Comparison of ENCODE assay signal across 25 mouse cellular contexts in genomic region chr19:25301189-25301588, GRCm38 (mm10).
DNase-seq lines count a peak whose midpoint lies in the region; ATAC-seq and TF ChIP-seq lines count a peak whose summit lies in the region.
"Had no signal": no experiment of that assay in that cellular context is flagged by ENCODE, and none has a peak within 500 bp of the region (broad histone marks: within the 10 kb centered on the region; RNA-seq: fewer than 3 reads in every experiment).

No protein-coding gene starts in this region.

- H3K27me3 ChIP-seq in midbrain, embryonic 11.5 days (ENCODE audit: control insufficient read depth, insufficient read depth, low read length) = no peaks in the 10 kb centered on the region
- no peaks in the 10 kb centered on the region for H3K27me3 ChIP-seq in midbrain, postnatal 0 days (ENCODE audit: insufficient read depth, low read length)
- H3K27me3 ChIP-seq in liver, embryonic 12.5 days (replicated peaks) = no peaks in the 10 kb centered on the region
- no peaks in the 10 kb centered on the region for H3K27me3 ChIP-seq in liver, embryonic 14.5 days (ENCODE audit: control insufficient read depth, insufficient read depth, low read length)
- H3K27me3 ChIP-seq: CH12.LX; embryonic facial prominence, embryonic 12.5 days; forebrain, embryonic 13.5 days; Patski had no signal

- intact Hi-C loops in heart, postnatal 36 days (cut with DNase I) = no loop called here

- no peaks in the 10 kb centered on the region for H3K9me3 ChIP-seq in midbrain, embryonic 11.5 days (ENCODE audit: control insufficient read depth, low read length)
- no peaks in the 10 kb centered on the region for H3K9me3 ChIP-seq in midbrain, postnatal 0 days (ENCODE audit: low read length)
- no peaks in the 10 kb centered on the region for H3K9me3 ChIP-seq in liver, embryonic 12.5 days (replicated peaks)
- H3K9me3 ChIP-seq in liver, embryonic 14.5 days (ENCODE audit: control insufficient read depth, low read length) = no peaks in the 10 kb centered on the region
- H3K9me3 ChIP-seq: embryonic facial prominence, embryonic 10.5 days; embryonic facial prominence, embryonic 12.5 days; forebrain, embryonic 13.5 days had no signal

- no peaks in the 10 kb centered on the region for H3K4me1 ChIP-seq in midbrain, embryonic 11.5 days (ENCODE audit: control insufficient read depth, insufficient read depth, low read length)
- H3K4me1 ChIP-seq in midbrain, postnatal 0 days (ENCODE audit: insufficient read depth, low read length) = no peaks in the 10 kb centered on the region
- H3K4me1 ChIP-seq in liver, embryonic 12.5 days = no peaks in the 10 kb centered on the region
- H3K4me1 ChIP-seq in liver, embryonic 14.5 days (replicated peaks; ENCODE audit: control insufficient read depth in 2 of 2, insufficient read depth in 2 of 2, low read length in 1 of 2) = peaks cover 0 to 2% of the 10 kb centered on the region in 2 experiments; a peak in 1 of 4 replicates
- H3K4me1 ChIP-seq: embryonic facial prominence, embryonic 12.5 days; forebrain, embryonic 13.5 days had no signal

- TF ChIP-seq CTCF in midbrain, postnatal 0 days (IDR thresholded peaks at IDR 0.05) = no peak
- no peak for TF ChIP-seq CTCF in liver, embryonic 14.5 days (IDR thresholded peaks at IDR 0.05; ENCODE audit: low read depth)

- no peak overlapping the region for H3K27ac ChIP-seq in midbrain, embryonic 11.5 days (ENCODE audit: low read depth, low read length)
- no peak overlapping the region for H3K27ac ChIP-seq in midbrain, postnatal 0 days (ENCODE audit: low read depth, low read length)
- H3K27ac ChIP-seq in liver, embryonic 12.5 days = peak overlapping the region; percentile 15; the same call in 1 of the 2 replicates
- H3K27ac ChIP-seq in liver, embryonic 14.5 days = no peak overlapping the region
- H3K27ac ChIP-seq: embryonic facial prominence, embryonic 12.5 days; forebrain, embryonic 13.5 days had no signal

- no peak overlapping the region for H3K4me2 ChIP-seq in midbrain, embryonic 11.5 days
- no peak overlapping the region for H3K4me2 ChIP-seq in midbrain, postnatal 0 days (ENCODE audit: low read depth, low read length, poor library complexity, severe bottlenecking)
- no peak overlapping the region for H3K4me2 ChIP-seq in liver, embryonic 12.5 days
- no peak overlapping the region; the same call in 1 of the 2 replicates for H3K4me2 ChIP-seq in liver, embryonic 14.5 days (ENCODE audit: low read depth)
- H3K4me2 ChIP-seq: embryonic facial prominence, embryonic 12.5 days; forebrain, embryonic 13.5 days had no signal

- WGBS in midbrain, embryonic 11.5 days = 84% methylated on average over 5 of the region's 5 CpGs
- 81% methylated on average over 5 of the region's 5 CpGs for WGBS in midbrain, postnatal 0 days
- WGBS in liver, embryonic 12.5 days (ENCODE audit: insufficient replicate concordance) = 66% methylated on average over 5 of the region's 5 CpGs
- 76% methylated on average over 5 of the region's 5 CpGs for WGBS in liver, embryonic 14.5 days (ENCODE audit: insufficient replicate concordance)

- no peak overlapping the region for H3K9ac ChIP-seq in midbrain, embryonic 11.5 days (ENCODE audit: low read length)
- no peak overlapping the region for H3K9ac ChIP-seq in midbrain, postnatal 0 days (replicated peaks; ENCODE audit: low read length, poor library complexity, severe bottlenecking)
- H3K9ac ChIP-seq in liver, embryonic 12.5 days = no peak overlapping the region
- no peak overlapping the region for H3K9ac ChIP-seq in liver, embryonic 14.5 days (replicated peaks)
- H3K9ac ChIP-seq: embryonic facial prominence, embryonic 12.5 days; forebrain, embryonic 13.5 days had no signal

- peak; percentile 61 for DNase-seq in heart, adult 11 months
- no peak for DNase-seq in heart, postnatal 36 days
- peak; percentile 53 for DNase-seq in midbrain, embryonic 11.5 days (ENCODE audit: low spot score, missing footprints)
- DNase-seq in midbrain, postnatal 0 days (ENCODE audit: low spot score) = no peak
- DNase-seq in liver, embryonic 14.5 days (ENCODE audit: low read depth in 3 of 3, low spot score in 3 of 3) = peak in 2 of 3 experiments; percentile 3
- DNase-seq in thymus, postnatal 4 days = no peak
- no peak for DNase-seq in layer of hippocampus, adult 11-12 months (ENCODE audit: low spot score)
- DNase-seq: adrenal gland, adult 8-10 months; adrenal gland, postnatal 14 days; adrenal gland, postnatal 36 days; B cell, adult 2 months; cerebellum, adult 11-12 months; cerebellum, adult 2 months; cerebellum, adult 9-10 months; cerebellum, postnatal 10 days; cerebellum, postnatal 25 days had no signal

- no peak for ATAC-seq in midbrain, embryonic 11.5 days (ENCODE audit: low FRiP score)
- no peak for ATAC-seq in midbrain, postnatal 0 days (ENCODE audit: low FRiP score)
- ATAC-seq in liver, embryonic 12.5 days = no peak
- no peak for ATAC-seq in liver, embryonic 14.5 days (ENCODE audit: insufficient read depth)
- ATAC-seq: activated CD4-positive, CD25-positive, alpha-beta regulatory T cell, adult 4 months; CD4-positive, CD25-positive, alpha-beta regulatory T cell, adult 4 months; forebrain, embryonic 13.5 days; Patski had no signal

- H3K36me3 ChIP-seq in midbrain, embryonic 11.5 days (ENCODE audit: control insufficient read depth, insufficient read depth, low read length) = no peaks in the 10 kb centered on the region
- H3K36me3 ChIP-seq in midbrain, postnatal 0 days (ENCODE audit: insufficient read depth, low read length) = no peaks in the 10 kb centered on the region
- no peaks in the 10 kb centered on the region for H3K36me3 ChIP-seq in liver, embryonic 12.5 days
- no peaks in the 10 kb centered on the region for H3K36me3 ChIP-seq in liver, embryonic 14.5 days (replicated peaks; ENCODE audit: control insufficient read depth, insufficient read depth, low read depth)
- H3K36me3 ChIP-seq: embryonic facial prominence, embryonic 10.5 days; embryonic facial prominence, embryonic 12.5 days; G1E had no signal

- no peak for TF ChIP-seq EP300 in liver, embryonic 14.5 days (IDR thresholded peaks at IDR 0.05; ENCODE audit: low read depth)

- no peak overlapping the region for H3K4me3 ChIP-seq in midbrain, embryonic 11.5 days (ENCODE audit: low read depth, low read length)
- H3K4me3 ChIP-seq in midbrain, postnatal 0 days (ENCODE audit: low read depth, low read length) = no peak overlapping the region
- H3K4me3 ChIP-seq in liver, embryonic 12.5 days = no peak overlapping the region
- no peak overlapping the region for H3K4me3 ChIP-seq in liver, embryonic 14.5 days (ENCODE audit: insufficient read depth in 1 of 2, low read depth in 2 of 2, low read length in 2 of 2)
- H3K4me3 ChIP-seq: embryonic facial prominence, embryonic 10.5 days; embryonic facial prominence, embryonic 12.5 days; forebrain, embryonic 13.5 days had no signal

Comparison
In these comparisons a context has a peak if more than half of its experiments do, and no peak if none do; other contexts are left out.
1. DNase-seq: peak in heart, adult 11 months (single experiment), midbrain, embryonic 11.5 days (single experiment) and liver, embryonic 14.5 days (2 of 3); none in heart, postnatal 36 days (0 of 2), midbrain, postnatal 0 days (single experiment), thymus, postnatal 4 days (single experiment) and layer of hippocampus, adult 11-12 months (single experiment).